Mouse (Mus musculus): ENCODE data around the gene Eif4g3.
A peak's percentile ranks its signal among the peaks of the same experiment; 100 is the strongest.
"Not testable (repeated sequence)": the region's sequence is repeated elsewhere in the genome, so short reads cannot be mapped to it uniquely, and the experiment has no call there.

Gene Eif4g3

GRCm38 (mm10) chr4:138022761-138023160, 29.9 kb downstream of the Eif4g3 start:
- no peak for DNase-seq (ENCODE audit: low read depth, low spot score)

- no peak for DNase-seq (ENCODE audit: low read depth, low spot score)
These were observed 30.7 kb downstream of the Eif4g3 start for GRCm38 (mm10) chr4:138023403-138024100.

- DNase-seq (ENCODE audit: low read depth, low spot score), result no peak
These were observed 36.3 kb downstream of the Eif4g3 start for GRCm38 (mm10) chr4:138029168-138029567.

- DNase-seq (ENCODE audit: low read depth, low spot score), result no peak
These were observed 39.0 kb downstream of the Eif4g3 start for GRCm38 (mm10) chr4:138031828-138032227.

GRCm38 (mm10) chr4:138033871-138034270, 41.0 kb downstream of the Eif4g3 start:
- no peak for DNase-seq (ENCODE audit: low read depth, low spot score)

GRCm38 (mm10) chr4:138035435-138036120, 42.8 kb downstream of the Eif4g3 start:
- no peak for DNase-seq (ENCODE audit: low read depth, low spot score)

GRCm38 (mm10) chr4:138037110-138037509, 44.3 kb downstream of the Eif4g3 start:
- no peak for DNase-seq (ENCODE audit: low read depth, low spot score)

- no peak for DNase-seq (ENCODE audit: low read depth, low spot score)
These were observed 45.1 kb downstream of the Eif4g3 start for GRCm38 (mm10) chr4:138037896-138038295.

GRCm38 (mm10) chr4:138038365-138039274, 45.8 kb downstream of the Eif4g3 start:
- DNase-seq (ENCODE audit: low read depth, low spot score), result no peak

- no peak for DNase-seq (ENCODE audit: low read depth, low spot score)
These were observed 46.4 kb downstream of the Eif4g3 start for GRCm38 (mm10) chr4:138039275-138039651.

- no peak for DNase-seq (ENCODE audit: low read depth, low spot score)
These were observed 47.8 kb downstream of the Eif4g3 start for GRCm38 (mm10) chr4:138040589-138040988.

- no peak for DNase-seq (ENCODE audit: low read depth, low spot score)
These were observed 48.9 kb downstream of the Eif4g3 start for GRCm38 (mm10) chr4:138041566-138042256.

GRCm38 (mm10) chr4:138042257-138042589, 49.4 kb downstream of the Eif4g3 start:
- DNase-seq (ENCODE audit: low read depth, low spot score), result peak; percentile 25

- DNase-seq (ENCODE audit: low read depth, low spot score), result peak; percentile 5
These were observed 49.8 kb downstream of the Eif4g3 start for GRCm38 (mm10) chr4:138042625-138043024.

GRCm38 (mm10) chr4:138044841-138045500, 52.1 kb downstream of the Eif4g3 start:
- no peak for DNase-seq (ENCODE audit: low read depth, low spot score)

- DNase-seq (ENCODE audit: low read depth, low spot score), result no peak
These were observed 53.0 kb downstream of the Eif4g3 start for GRCm38 (mm10) chr4:138045809-138046208.

- peak; percentile 9 for DNase-seq (ENCODE audit: low read depth, low spot score)
These were observed 53.5 kb downstream of the Eif4g3 start for GRCm38 (mm10) chr4:138046371-138046770.

GRCm38 (mm10) chr4:138049547-138049946, 56.7 kb downstream of the Eif4g3 start:
- no peak for DNase-seq (ENCODE audit: low read depth, low spot score)

- DNase-seq (ENCODE audit: low read depth, low spot score), result no peak
These were observed 58.7 kb downstream of the Eif4g3 start for GRCm38 (mm10) chr4:138051488-138051887.

GRCm38 (mm10) chr4:138056658-138057057, 63.8 kb downstream of the Eif4g3 start:
- no peak for DNase-seq (ENCODE audit: low read depth, low spot score)

GRCm38 (mm10) chr4:138057196-138057754, 64.5 kb downstream of the Eif4g3 start:
- not testable (repeated sequence) for DNase-seq (ENCODE audit: low read depth, low spot score)

All from 3T3-L1 (cell line).